Mouse (Mus musculus) midbrain, embryonic 13.5 days (tissue): Measurements from ENCODE around the gene Kcne1l. TPM values are rescaled to one million over a fixed set of nuclear protein-coding genes. Genes with fewer than 3 reads are reported as not detected.

ENCODE experiments used
- ATAC-seq: fragments of 200-750 bp; cut with Nextera tagmentation; 2 replicates; pipeline ENCODE4 v1.8.0; 2017; ENCODE audit warnings: mild to moderate bottlenecking, moderate TSS enrichment, moderate library complexity
- H3K27ac ChIP-seq: fragments of 300-500 bp; sonication (generic); 2 replicates; pipeline ENCODE4 v1.5.1; 2015; ENCODE audit warnings: inconsistent platforms, mild to moderate bottlenecking, moderate library complexity
- H3K27me3 ChIP-seq: fragments of 300-500 bp; sonication (generic); 2 replicates; pipeline ENCODE4 v1.6.1; 2015; ENCODE audit warnings: mild to moderate bottlenecking, inconsistent platforms
- H3K36me3 ChIP-seq: fragments of 300-500 bp; sonication (generic); 2 replicates; pipeline ENCODE4 v1.6.1; 2015; ENCODE audit warnings: mild to moderate bottlenecking, inconsistent platforms
- H3K4me1 ChIP-seq: fragments of 300-500 bp; sonication (generic); replicated peaks from 2 replicates; pipeline ENCODE4 v1.6.1; 2015; ENCODE audit warnings: inconsistent platforms
- H3K4me2 ChIP-seq: fragments of 300-500 bp; sonication (generic); replicated peaks from 2 replicates; pipeline ENCODE4 v1.6.1; 2015; ENCODE audit warnings: moderate library complexity, mild to moderate bottlenecking, inconsistent platforms
- H3K4me3 ChIP-seq: fragments of 300-500 bp; sonication (generic); replicated peaks from 2 replicates; pipeline ENCODE4 v1.5.1; 2015; ENCODE audit warnings: mild to moderate bottlenecking, inconsistent platforms
- H3K9ac ChIP-seq: fragments of 300-500 bp; sonication (generic); replicated peaks from 2 replicates; pipeline ENCODE4 v1.6.1; 2015; ENCODE audit warnings: mild to moderate bottlenecking, inconsistent platforms
- H3K9me3 ChIP-seq: fragments of 300-500 bp; sonication (generic); 2 replicates; pipeline ENCODE4 v1.6.1; 2016; ENCODE audit warnings: mild to moderate bottlenecking, inconsistent platforms
- WGBS: fragments of 180-500 bp; shearing (Covaris S2); methylation state at CpG from one replicate; pipeline ENCODE4 v1.1.7; 2015; 5-methylcytosine and 5-hydroxymethylcytosine counted together
- polyA plus RNA-seq: library from polyadenylated mRNA; unstranded; fragments of >200 nt; fragmentation: Nextera tagmentation; extraction: Ambion mirVana; gene quantifications from 2 replicates; pipeline ENCODE4 v1.2.1, GENCODE M21; 2015

Kcne1l gene
- polyA plus RNA-seq, 1 experiment from 2014 or later, result 22.5 TPM

DNA sequence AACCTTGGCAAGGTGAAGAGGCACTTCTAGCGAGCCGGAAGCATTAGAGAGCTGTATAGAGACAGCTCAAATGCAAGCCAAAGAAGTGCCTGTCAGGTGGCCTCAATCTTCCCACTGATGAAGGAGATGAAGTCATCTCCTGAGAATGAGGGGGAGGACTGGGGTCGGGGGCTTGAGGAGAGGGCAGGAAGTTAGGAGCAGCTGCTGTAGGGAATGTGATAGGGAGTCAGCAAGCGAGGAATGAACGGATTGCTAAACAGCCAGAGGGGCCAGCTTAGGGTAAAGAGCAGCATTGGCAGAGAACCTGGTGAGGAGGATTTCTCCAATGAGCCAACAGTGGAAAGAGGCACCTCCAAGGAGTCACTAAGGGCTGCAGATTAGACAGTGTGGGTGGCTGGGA lies 20.2 kb downstream of the Kcne1l start:
- WGBS, result 55% methylated on average over 5 of the region's 5 CpGs
- H3K4me3 ChIP-seq, result no peak overlapping the region
- no peak overlapping the region for H3K27ac ChIP-seq
- no peak overlapping the region for H3K9ac ChIP-seq
- no peak for ATAC-seq
- H3K4me2 ChIP-seq, result no peak overlapping the region
- H3K4me1 ChIP-seq, result no peaks in the 10 kb centered on the region
- no peaks in the 10 kb centered on the region for H3K9me3 ChIP-seq
- H3K27me3 ChIP-seq, result peaks cover 34% of the 10 kb centered on the region; the same call in 1 of the 2 replicates
- H3K36me3 ChIP-seq, result no peaks in the 10 kb centered on the region

DNA sequence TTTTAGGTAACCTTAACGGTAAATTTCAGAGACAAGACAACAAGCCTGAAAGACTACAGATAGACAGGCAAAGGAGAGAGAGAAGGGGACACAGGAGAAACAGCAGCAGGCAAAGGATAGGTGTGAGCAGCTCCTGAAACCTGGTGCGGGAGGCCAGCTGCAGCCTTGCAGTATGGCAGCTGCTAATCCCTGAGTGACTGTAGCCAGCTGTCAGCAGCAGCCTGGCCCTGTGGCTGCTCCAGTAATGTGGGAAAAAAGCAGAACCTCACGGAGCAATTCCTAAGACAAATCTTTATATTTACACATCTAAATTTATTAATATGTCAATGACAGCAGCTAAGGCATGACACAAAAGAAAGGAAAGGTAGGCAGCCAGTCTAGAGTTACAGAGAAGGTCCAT lies 29.5 kb downstream of the Kcne1l start:
- Histone ChIP-seq H3K9ac (no peak overlapping the region), H3K4me3 (no peak overlapping the region), H3K9me3 (no peaks in the 10 kb centered on the region), H3K36me3 (no peaks in the 10 kb centered on the region), H3K27me3 (peaks cover 30% of the 10 kb centered on the region), H3K4me1 (no peaks in the 10 kb centered on the region), H3K27ac (no peak overlapping the region), H3K4me2 (no peak overlapping the region)
- WGBS, result 59% methylated on average over 3 of the region's 3 CpGs
- ATAC-seq, result no peak

- Histone ChIP-seq H3K36me3 (no peaks in the 10 kb centered on the region), H3K9me3 (no peaks in the 10 kb centered on the region), H3K27me3 (peaks cover 30% of the 10 kb centered on the region), H3K4me1 (no peaks in the 10 kb centered on the region), H3K4me3 (no peak overlapping the region), H3K4me2 (no peak overlapping the region), H3K27ac (no peak overlapping the region), H3K9ac (no peak overlapping the region)
- no peak for ATAC-seq
- 75% methylated on average over 3 of the region's 3 CpGs for WGBS
These were observed 30.1 kb downstream of the Kcne1l start for GRCm38 (mm10) chrX:142276031-142276430.

Other genes starting within 250 kb of the Kcne1l start
- 0.03 TPM in 2 replicates for gene Gucy2f, start 109.4 kb downstream of the Kcne1l start, polyA plus RNA-seq
- gene Nxt2, start 79.5 kb downstream of the Kcne1l start, polyA plus RNA-seq, result 12.5 and 14.6 TPM in 2 replicates
- gene Acsl4, start 84.2 kb upstream of the Kcne1l start, polyA plus RNA-seq, result 15.3 and 18.2 TPM in 2 replicates